Mouse (Mus musculus): ENCODE data around the gene Ccnjl. TPM values are rescaled to one million over a fixed set of nuclear protein-coding genes. Genes with fewer than 3 reads are reported as not detected.

Ccnjl gene
- polyA plus RNA-seq, 1 experiment from 2014 or later = 11.3 TPM

- WGBS = 61% methylated on average over 10 of the region's 10 CpGs
- H3K27ac ChIP-seq = no peak overlapping the region
- no peak for ATAC-seq (ENCODE audit: insufficient number of reproducible peaks, low FRiP score, low TSS enrichment, low read depth)
- H3K4me3 ChIP-seq = no peak overlapping the region
- H3K36me3 ChIP-seq = no peaks in the 10 kb centered on the region
- no peaks in the 10 kb centered on the region for H3K27me3 ChIP-seq
- H3K9me3 ChIP-seq = no peaks in the 10 kb centered on the region
- no peak overlapping the region for H3K9ac ChIP-seq
- H3K4me1 ChIP-seq = peaks cover 7% of the 10 kb centered on the region; the same call in 1 of the 2 replicates
- no peak overlapping the region for H3K4me2 ChIP-seq
These were observed 81.5 kb downstream of the Ccnjl start for GRCm38 (mm10) chr11:43610006-43610661.

GRCm38 (mm10) chr11:43610662-43611033, 82.1 kb downstream of the Ccnjl start:
- no peak overlapping the region for H3K9ac ChIP-seq
- no peaks in the 10 kb centered on the region for H3K36me3 ChIP-seq
- peaks cover 7% of the 10 kb centered on the region; the same call in 1 of the 2 replicates for H3K4me1 ChIP-seq
- H3K9me3 ChIP-seq = no peaks in the 10 kb centered on the region
- H3K27me3 ChIP-seq = no peaks in the 10 kb centered on the region
- no peak for ATAC-seq (ENCODE audit: insufficient number of reproducible peaks, low FRiP score, low TSS enrichment, low read depth)
- 69% methylated on average over 5 of the region's 5 CpGs for WGBS
- H3K27ac ChIP-seq = no peak overlapping the region
- H3K4me2 ChIP-seq = no peak overlapping the region
- no peak overlapping the region for H3K4me3 ChIP-seq

- H3K27me3 ChIP-seq = no peaks in the 10 kb centered on the region
- H3K36me3 ChIP-seq = no peaks in the 10 kb centered on the region
- no peak overlapping the region for H3K4me2 ChIP-seq
- H3K4me3 ChIP-seq = no peak overlapping the region
- H3K4me1 ChIP-seq = peaks cover 15% of the 10 kb centered on the region
- no peak overlapping the region for H3K9ac ChIP-seq
- no peak overlapping the region for H3K27ac ChIP-seq
- H3K9me3 ChIP-seq = no peaks in the 10 kb centered on the region
- WGBS = 30% methylated on average over 12 of the region's 12 CpGs
- no peak for ATAC-seq (ENCODE audit: insufficient number of reproducible peaks, low FRiP score, low TSS enrichment, low read depth)
These were observed 84.4 kb downstream of the Ccnjl start for GRCm38 (mm10) chr11:43612834-43613488.

- H3K9me3 ChIP-seq = no peaks in the 10 kb centered on the region
- ATAC-seq (ENCODE audit: insufficient number of reproducible peaks, low FRiP score, low TSS enrichment, low read depth) = no peak
- H3K36me3 ChIP-seq = no peaks in the 10 kb centered on the region
- no peaks in the 10 kb centered on the region for H3K27me3 ChIP-seq
- no peak overlapping the region for H3K4me3 ChIP-seq
- H3K4me2 ChIP-seq = no peak overlapping the region
- H3K4me1 ChIP-seq = peaks cover 16% of the 10 kb centered on the region
- WGBS = 43% methylated on average over 5 of the region's 5 CpGs
- no peak overlapping the region for H3K9ac ChIP-seq
- peak overlapping the region; percentile 12; the same call in 1 of the 2 replicates for H3K27ac ChIP-seq
These were observed 89.3 kb downstream of the Ccnjl start for GRCm38 (mm10) chr11:43617924-43618323.

GRCm38 (mm10) chr11:43618403-43618802, 89.8 kb downstream of the Ccnjl start:
- H3K27ac ChIP-seq = peak overlapping the region; percentile 12; the same call in 1 of the 2 replicates
- peak; percentile 41; the same call in 1 of the 2 replicates for ATAC-seq (ENCODE audit: insufficient number of reproducible peaks, low FRiP score, low TSS enrichment, low read depth)

GRCm38 (mm10) chr11:43621769-43622168, 93.2 kb downstream of the Ccnjl start:
- H3K9me3 ChIP-seq = no peaks in the 10 kb centered on the region
- ATAC-seq (ENCODE audit: insufficient number of reproducible peaks, low FRiP score, low TSS enrichment, low read depth) = no peak
- no peak overlapping the region for H3K4me2 ChIP-seq
- no peak overlapping the region for H3K4me3 ChIP-seq
- no peak overlapping the region for H3K9ac ChIP-seq
- no peaks in the 10 kb centered on the region for H3K36me3 ChIP-seq
- no peak overlapping the region for H3K27ac ChIP-seq
- peaks cover 21% of the 10 kb centered on the region for H3K4me1 ChIP-seq
- WGBS = 76% methylated on average over 5 of the region's 5 CpGs
- H3K27me3 ChIP-seq = no peaks in the 10 kb centered on the region

More at GRCm38 (mm10) chr11:43618403-43618802, 89.8 kb downstream of the Ccnjl start:
- 63% methylated on average over 7 of the region's 7 CpGs for WGBS
- Histone ChIP-seq H3K9me3 (no peaks in the 10 kb centered on the region), H3K4me3 (no peak overlapping the region), H3K4me2 (no peak overlapping the region), H3K27me3 (no peaks in the 10 kb centered on the region), H3K9ac (no peak overlapping the region), H3K4me1 (peaks cover 11% of the 10 kb centered on the region), H3K36me3 (no peaks in the 10 kb centered on the region)

- H3K4me1 ChIP-seq = peaks cover 17% of the 10 kb centered on the region
- no peak overlapping the region for H3K27ac ChIP-seq
- no peak overlapping the region for H3K4me3 ChIP-seq
- no peak overlapping the region for H3K4me2 ChIP-seq
- no peak overlapping the region for H3K9ac ChIP-seq
- no peaks in the 10 kb centered on the region for H3K9me3 ChIP-seq
- ATAC-seq (ENCODE audit: insufficient number of reproducible peaks, low FRiP score, low TSS enrichment, low read depth) = no peak
- 91% methylated on average over 1 of the region's 1 CpGs for WGBS
- no peaks in the 10 kb centered on the region for H3K36me3 ChIP-seq
- H3K27me3 ChIP-seq = no peaks in the 10 kb centered on the region
These were observed 95.8 kb downstream of the Ccnjl start for GRCm38 (mm10) chr11:43624341-43624740.

- Histone ChIP-seq H3K4me3 (peak overlapping the region; percentile 16), H3K4me2 (peak overlapping the region; percentile 42), H3K36me3 (no peaks in the 10 kb centered on the region), H3K4me1 (peaks cover 17% of the 10 kb centered on the region), H3K9me3 (no peaks in the 10 kb centered on the region), H3K27me3 (no peaks in the 10 kb centered on the region), H3K27ac (0 out of 2 replicates have a peak overlapping the region, but pooled peaks have one; percentile 11), H3K9ac (no peak overlapping the region)
- WGBS = 5% methylated on average over 12 of the region's 12 CpGs
- no peak for ATAC-seq (ENCODE audit: insufficient number of reproducible peaks, low FRiP score, low TSS enrichment, low read depth)
These were observed 97.8 kb downstream of the Ccnjl start for GRCm38 (mm10) chr11:43626300-43626926.

- Histone ChIP-seq H3K9ac (no peak overlapping the region), H3K9me3 (no peaks in the 10 kb centered on the region), H3K4me1 (peaks cover 17% of the 10 kb centered on the region), H3K27me3 (no peaks in the 10 kb centered on the region), H3K4me3 (0 out of 2 replicates have a peak overlapping the region, but pooled peaks have one; percentile 16), H3K36me3 (no peaks in the 10 kb centered on the region), H3K4me2 (peak overlapping the region; percentile 42), H3K27ac (0 out of 2 replicates have a peak overlapping the region, but pooled peaks have one; percentile 11)
- ATAC-seq (ENCODE audit: insufficient number of reproducible peaks, low FRiP score, low TSS enrichment, low read depth) = no peak
- 34% methylated on average over 18 of the region's 18 CpGs for WGBS
These were observed 98.5 kb downstream of the Ccnjl start for GRCm38 (mm10) chr11:43626927-43627645.

- Histone ChIP-seq H3K4me2 (no peak overlapping the region), H3K27ac (no peak overlapping the region), H3K9ac (no peak overlapping the region), H3K4me1 (peaks cover 21% of the 10 kb centered on the region), H3K36me3 (no peaks in the 10 kb centered on the region), H3K4me3 (no peak overlapping the region), H3K9me3 (no peaks in the 10 kb centered on the region), H3K27me3 (no peaks in the 10 kb centered on the region)
- ATAC-seq (ENCODE audit: insufficient number of reproducible peaks, low FRiP score, low TSS enrichment, low read depth) = no peak
- WGBS = 83% methylated on average over 9 of the region's 9 CpGs
These were observed 103.1 kb downstream of the Ccnjl start for GRCm38 (mm10) chr11:43631645-43632044.

- Histone ChIP-seq H3K4me2 (no peak overlapping the region), H3K36me3 (no peaks in the 10 kb centered on the region), H3K4me1 (peaks cover 12% of the 10 kb centered on the region), H3K9me3 (no peaks in the 10 kb centered on the region), H3K9ac (no peak overlapping the region), H3K27ac (no peak overlapping the region), H3K27me3 (no peaks in the 10 kb centered on the region), H3K4me3 (no peak overlapping the region)
- ATAC-seq (ENCODE audit: insufficient number of reproducible peaks, low FRiP score, low TSS enrichment, low read depth) = no peak
- WGBS = 55% methylated on average over 4 of the region's 4 CpGs
These were observed 104.0 kb downstream of the Ccnjl start for GRCm38 (mm10) chr11:43632566-43632965.

All from limb, embryonic 15.5 days (tissue).